Mouse (Mus musculus) embryonic facial prominence, embryonic 13.5 days (tissue): ENCODE data around the gene Trim23. TPM values are rescaled to one million over a fixed set of nuclear protein-coding genes. Genes with fewer than 3 reads are reported as not detected.
A peak's percentile ranks its signal among the peaks of the same experiment; 100 is the strongest.
"Not testable (repeated sequence)": the region's sequence is repeated elsewhere in the genome, so short reads cannot be mapped to it uniquely, and the experiment has no call there.

ENCODE experiments used
- ATAC-seq: fragments of 200-750 bp; cut with Nextera tagmentation; 2 replicates; pipeline ENCODE4 v1.8.0; 2017; ENCODE audit warnings: low read depth; ENCODE audit not compliant: insufficient number of reproducible peaks, insufficient read depth, low FRiP score, low TSS enrichment
- H3K27ac ChIP-seq: fragments of 300-500 bp; sonication (generic); 2 replicates; pipeline ENCODE4 v1.5.1; 2015; ENCODE audit warnings: moderate library complexity, mild to moderate bottlenecking, inconsistent platforms
- H3K27me3 ChIP-seq: fragments of 300-500 bp; sonication (generic); 2 replicates; pipeline ENCODE4 v1.6.1; 2015; ENCODE audit warnings: mild to moderate bottlenecking, inconsistent platforms
- H3K36me3 ChIP-seq: fragments of 300-500 bp; sonication (generic); 2 replicates; pipeline ENCODE4 v1.6.1; 2015; ENCODE audit warnings: mild to moderate bottlenecking, inconsistent platforms
- H3K4me1 ChIP-seq: fragments of 300-500 bp; sonication (generic); 2 replicates; pipeline ENCODE4 v1.6.1; 2015; ENCODE audit warnings: inconsistent platforms
- H3K4me2 ChIP-seq: fragments of 300-500 bp; sonication (generic); 2 replicates; pipeline ENCODE4 v1.6.1; 2015; ENCODE audit warnings: moderate library complexity, mild to moderate bottlenecking, inconsistent platforms
- H3K4me3 ChIP-seq: fragments of 300-500 bp; sonication (generic); 2 replicates; pipeline ENCODE4 v1.5.1; 2015; ENCODE audit warnings: mild to moderate bottlenecking, inconsistent platforms
- H3K9ac ChIP-seq: fragments of 300-500 bp; sonication (generic); 2 replicates; pipeline ENCODE4 v1.6.1; 2015; ENCODE audit warnings: mild to moderate bottlenecking, inconsistent platforms
- H3K9me3 ChIP-seq: fragments of 300-500 bp; sonication (generic); 2 replicates; pipeline ENCODE4 v1.6.1; 2016; ENCODE audit warnings: inconsistent platforms
- WGBS: fragments of 180-500 bp; shearing (Covaris S2); methylation state at CpG from one replicate; pipeline ENCODE4 v1.1.7; 2015; ENCODE audit warnings: mixed read lengths; 5-methylcytosine and 5-hydroxymethylcytosine counted together
- polyA plus RNA-seq: library from polyadenylated mRNA; unstranded; fragments of >200 nt; fragmentation: Nextera tagmentation; extraction: Ambion mirVana; gene quantifications from 2 replicates; pipeline ENCODE4 v1.2.1, GENCODE M21; 2015

Trim23 gene
- polyA plus RNA-seq, 1 experiment from 2014 or later, result 21.5 TPM

DNA sequence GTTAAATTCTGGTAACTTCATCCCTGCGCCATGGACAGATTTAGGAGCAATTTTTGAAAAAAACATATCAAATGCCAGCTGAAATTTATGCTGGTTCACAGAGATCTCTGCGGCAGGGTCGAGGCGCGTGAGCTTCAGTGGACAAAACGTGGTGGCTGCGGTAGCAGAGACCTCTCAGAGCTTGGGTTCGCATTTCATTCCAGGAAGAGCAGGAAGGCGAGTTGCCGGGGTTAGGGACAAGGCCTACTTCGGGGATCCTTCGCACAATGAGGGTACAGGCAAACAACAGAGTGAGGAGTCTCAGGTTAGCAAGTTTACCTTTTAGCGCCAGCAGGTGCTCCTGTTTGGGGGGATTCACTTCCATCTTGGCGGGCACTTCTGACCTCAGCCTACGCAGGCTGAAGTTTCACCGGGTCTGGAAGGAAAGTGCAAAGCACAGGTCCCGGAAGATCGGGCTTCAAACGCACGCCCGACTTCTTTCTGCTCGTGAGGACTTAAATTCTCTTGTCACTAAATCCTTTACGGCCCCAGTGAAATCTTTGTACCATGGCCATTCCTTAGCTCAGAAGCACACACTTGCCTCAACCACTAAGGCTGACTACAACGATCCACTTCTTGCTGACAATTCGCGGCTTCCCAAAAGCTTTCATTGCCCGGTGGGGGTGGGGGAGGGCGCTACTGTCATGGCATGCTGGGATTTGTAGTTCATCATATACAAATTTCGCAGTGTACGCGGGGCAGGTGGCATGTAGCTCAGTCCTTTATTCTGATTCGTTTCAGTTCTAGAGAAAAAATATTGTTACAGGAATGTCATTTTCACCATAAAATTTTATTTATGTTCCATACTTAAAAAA, 574 bp upstream of the Trim23 start, which contains the start of gene Trappc13:
Gene Trappc13 (minus strand): TSS at position 674 of the 854 bp plus-strand sequence.
- under 1% methylated on average over 32 of the region's 32 CpGs for WGBS
- Histone ChIP-seq H3K9ac (peak within 1 kb of the TSS; percentile 90), H3K4me3 (peak within 1 kb of the TSS; percentile 70), H3K9me3 (no peaks in the 10 kb centered on the region), H3K27me3 (no peaks in the 10 kb centered on the region), H3K36me3 (peaks cover 17% of the 10 kb centered on the region), H3K27ac (peak within 1 kb of the TSS; percentile 85), H3K4me2 (peak within 1 kb of the TSS; percentile 74), H3K4me1 (peaks cover 8% of the 10 kb centered on the region)
- ATAC-seq, result peak; percentile 87

DNA sequence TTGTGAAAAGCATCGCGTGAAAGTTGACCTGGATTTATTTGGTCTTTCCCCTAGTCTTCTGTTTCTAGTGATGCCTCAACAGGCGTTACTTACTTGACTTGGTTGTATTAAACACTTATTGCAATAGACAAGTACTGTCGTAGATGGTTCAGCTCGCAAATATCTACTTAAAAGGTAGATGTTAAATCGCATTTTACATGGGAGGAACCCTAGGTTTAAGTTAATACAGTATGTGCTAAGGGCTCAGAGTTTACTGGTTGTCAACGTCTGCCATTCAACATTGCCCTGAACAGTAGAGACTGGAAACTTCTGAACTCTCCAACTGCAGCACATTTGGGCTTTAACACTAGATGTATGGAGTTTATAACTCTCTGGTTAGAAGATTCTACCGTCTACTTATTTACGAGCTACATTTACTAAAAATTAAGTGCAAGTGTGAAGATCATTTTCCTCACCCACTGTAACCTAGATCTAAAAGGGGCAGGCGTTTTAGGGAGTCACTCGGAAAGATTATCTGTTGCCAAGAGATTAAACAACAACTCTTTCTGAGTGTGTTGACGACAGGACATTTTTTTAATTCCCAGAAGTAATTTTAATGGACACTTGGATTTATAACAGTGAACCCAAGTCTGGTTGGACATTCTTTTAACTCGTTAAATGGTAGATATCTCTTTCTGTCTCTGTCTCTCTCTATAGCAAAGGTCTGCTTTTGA, 735 bp downstream of the Trim23 start:
- ATAC-seq, result no peak
- Histone ChIP-seq H3K9me3 (no peaks in the 10 kb centered on the region), H3K4me3 (peak overlapping the region; percentile 70), H3K4me1 (peaks cover 8% of the 10 kb centered on the region), H3K4me2 (peak overlapping the region; percentile 67), H3K9ac (peak overlapping the region; percentile 90), H3K27me3 (no peaks in the 10 kb centered on the region), H3K36me3 (peaks cover 26% of the 10 kb centered on the region), H3K27ac (peak overlapping the region; percentile 81)
- WGBS, result 20% methylated on average over 13 of the region's 13 CpGs

DNA sequence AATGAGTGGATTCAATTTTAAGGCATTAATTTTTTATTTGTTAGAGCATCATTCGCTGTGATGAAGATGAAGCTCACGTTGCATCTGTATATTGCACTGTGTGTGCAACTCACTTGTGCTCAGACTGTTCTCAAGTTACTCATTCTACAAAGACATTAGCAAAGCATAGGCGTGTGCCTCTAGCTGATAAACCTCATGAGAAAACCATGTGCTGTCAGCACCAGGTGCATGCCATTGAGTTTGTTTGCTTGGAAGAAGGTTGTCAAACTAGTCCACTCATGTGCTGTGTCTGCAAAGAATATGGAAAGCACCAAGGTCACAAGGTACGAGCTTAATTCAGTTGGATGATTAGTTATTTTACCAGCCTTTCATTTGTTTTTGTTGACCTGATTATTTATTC, 8.8 kb downstream of the Trim23 start:
- no peak overlapping the region for H3K27ac ChIP-seq
- no peak overlapping the region for H3K4me3 ChIP-seq
- H3K9ac ChIP-seq, result no peak overlapping the region
- H3K27me3 ChIP-seq, result no peaks in the 10 kb centered on the region
- peaks cover 61% of the 10 kb centered on the region for H3K36me3 ChIP-seq
- 86% methylated on average over 4 of the region's 4 CpGs for WGBS
- no peaks in the 10 kb centered on the region for H3K9me3 ChIP-seq
- H3K4me1 ChIP-seq, result no peaks in the 10 kb centered on the region
- no peak overlapping the region for H3K4me2 ChIP-seq
- no peak for ATAC-seq

DNA sequence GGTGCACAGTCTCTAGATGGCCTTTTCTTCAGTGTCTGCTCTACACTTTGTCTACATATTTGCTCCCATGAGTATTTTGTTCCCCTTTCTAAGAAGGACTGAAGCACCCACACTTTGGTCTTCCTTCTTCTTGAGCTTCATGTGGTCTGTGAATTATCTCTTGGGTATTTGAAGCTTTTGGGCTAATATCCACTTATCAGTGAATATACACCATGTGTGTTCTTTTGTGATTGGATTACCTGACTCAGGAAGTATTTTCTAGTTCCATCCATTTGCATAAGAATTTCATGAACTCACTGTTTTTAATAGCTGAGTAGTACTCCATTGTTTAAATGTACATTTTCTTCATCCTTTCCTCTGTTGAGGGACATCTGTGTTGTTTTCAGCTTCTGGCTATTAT, 17.3 kb downstream of the Trim23 start:
- not testable (repeated sequence) for ATAC-seq, H3K4me3 ChIP-seq, H3K27me3 ChIP-seq, H3K4me2 ChIP-seq, H3K9ac ChIP-seq, H3K9me3 ChIP-seq, H3K4me1 ChIP-seq, H3K27ac ChIP-seq
- H3K36me3 ChIP-seq, result peaks cover 49% of the 10 kb centered on the region

DNA sequence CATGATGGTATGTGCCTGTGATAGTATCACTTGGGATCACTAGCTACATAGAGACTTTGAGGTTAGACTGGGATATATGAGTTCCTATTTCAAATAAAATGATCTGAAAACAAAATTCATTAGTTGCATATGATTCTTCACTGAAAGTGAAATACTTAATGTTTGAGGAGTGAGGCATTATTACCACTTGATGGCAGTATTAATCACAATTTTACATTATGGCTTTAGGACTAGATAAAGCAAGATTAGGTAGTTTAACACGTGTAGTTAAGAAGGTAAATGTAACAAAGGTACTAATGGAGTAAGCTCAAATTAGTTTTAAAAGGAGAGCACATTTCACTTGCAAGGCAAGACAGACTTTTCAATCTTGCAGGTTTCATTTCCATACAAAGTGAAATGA, 25.7 kb downstream of the Trim23 start:
- H3K4me3 ChIP-seq, result no peak overlapping the region
- H3K9ac ChIP-seq, result no peak overlapping the region
- no peaks in the 10 kb centered on the region for H3K4me1 ChIP-seq
- H3K27me3 ChIP-seq, result no peaks in the 10 kb centered on the region
- no peak overlapping the region for H3K4me2 ChIP-seq
- H3K9me3 ChIP-seq, result no peaks in the 10 kb centered on the region
- no peak overlapping the region for H3K27ac ChIP-seq
- H3K36me3 ChIP-seq, result peaks cover 30% of the 10 kb centered on the region
- 63% methylated on average over 1 of the region's 1 CpGs for WGBS
- no peak for ATAC-seq

DNA sequence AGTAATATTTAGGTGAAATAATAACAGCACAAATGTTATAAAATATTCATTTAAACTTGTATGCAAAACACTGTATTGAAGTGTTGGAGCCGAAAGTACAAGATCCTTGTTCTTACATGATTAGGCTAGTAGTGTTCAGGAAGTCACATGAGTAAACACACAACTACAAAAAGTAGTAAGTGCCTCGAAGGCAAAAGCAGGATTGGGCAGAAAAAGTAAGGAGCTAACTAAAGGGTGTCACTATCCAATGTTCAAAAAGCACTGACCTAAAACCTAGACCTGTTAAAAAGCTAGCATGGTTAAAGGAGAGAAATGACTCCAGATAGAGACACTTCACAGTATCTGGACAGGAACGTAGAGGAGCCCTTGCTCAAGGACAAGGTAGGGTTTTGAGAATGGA, 48.9 kb downstream of the Trim23 start:
- peak overlapping the region; percentile 85 for H3K9ac ChIP-seq
- H3K4me3 ChIP-seq, result peak overlapping the region; percentile 67
- no peaks in the 10 kb centered on the region for H3K27me3 ChIP-seq
- H3K4me1 ChIP-seq, result peaks cover 14% of the 10 kb centered on the region
- peak overlapping the region; percentile 69 for H3K4me2 ChIP-seq
- peaks cover 7% of the 10 kb centered on the region for H3K36me3 ChIP-seq
- H3K27ac ChIP-seq, result no peak overlapping the region
- H3K9me3 ChIP-seq, result no peaks in the 10 kb centered on the region
- 61% methylated on average over 3 of the region's 3 CpGs for WGBS
- no peak for ATAC-seq

DNA sequence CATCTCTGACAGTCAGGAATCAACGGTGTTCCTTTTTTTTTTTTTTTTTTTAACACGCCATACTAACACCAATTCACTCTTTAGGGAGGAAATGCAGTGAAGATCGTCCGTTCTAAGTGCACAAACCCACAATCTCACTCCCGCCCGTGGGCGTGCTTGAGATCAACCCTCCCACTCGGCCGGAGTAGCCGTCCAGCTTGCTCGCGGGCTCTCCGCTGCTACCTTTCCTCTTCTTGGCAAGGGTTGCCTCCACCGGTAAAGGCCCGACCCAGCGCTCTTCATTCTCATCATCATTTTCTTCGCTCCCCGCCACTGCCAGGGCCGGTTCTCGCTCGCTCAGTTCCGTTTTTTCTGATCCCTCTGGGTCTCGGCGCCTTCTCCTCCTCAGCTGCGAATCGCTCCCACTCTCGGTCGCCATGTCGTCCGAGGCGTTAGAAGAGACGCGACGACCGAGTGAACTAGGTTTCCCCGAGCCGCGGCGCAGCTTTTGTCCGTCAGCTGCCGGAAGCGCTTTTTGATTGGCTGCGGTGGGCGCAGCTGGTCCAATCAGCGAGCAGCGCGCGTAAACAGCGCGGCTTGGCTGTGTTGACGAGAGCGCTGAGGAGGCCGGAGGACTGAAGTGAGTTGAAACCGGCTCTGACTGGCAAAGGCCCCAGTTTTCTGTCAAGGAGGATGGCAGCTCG, 49.9 kb downstream of the Trim23 start, which contains the start of the genes Cenpk and Ppwd1:
Gene Cenpk (plus strand): TSS at position 228 of the 683 bp plus-strand sequence.
Gene Ppwd1 (minus strand): TSS at position 460 of the 683 bp plus-strand sequence.
- peak; percentile 98 for ATAC-seq
- Histone ChIP-seq H3K4me2 (peak within 1 kb of the TSS; percentile 69), H3K4me3 (peak within 1 kb of the TSS; percentile 67)

DNA sequence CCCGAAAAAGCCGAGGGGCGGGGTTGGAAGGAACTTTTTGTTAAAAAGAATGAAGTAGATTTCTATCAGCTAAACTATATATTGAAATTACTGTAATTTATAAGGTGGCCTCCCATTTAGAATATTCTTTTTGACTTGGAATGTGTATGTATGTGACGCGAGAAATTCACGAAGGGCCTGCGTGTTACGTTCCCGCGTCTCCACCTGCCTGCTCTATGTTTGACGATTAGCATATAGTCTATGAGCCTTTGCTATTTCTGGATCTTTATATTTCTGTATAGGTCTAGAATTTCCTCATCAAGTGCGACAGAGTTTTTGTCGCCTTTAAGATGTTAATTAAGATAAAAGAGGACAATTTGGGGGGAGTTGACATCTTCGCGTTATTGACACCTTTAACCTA, 50.6 kb downstream of the Trim23 start:
- Histone ChIP-seq H3K4me3 (peak overlapping the region; percentile 67), H3K27ac (peak overlapping the region; percentile 89), H3K9me3 (no peaks in the 10 kb centered on the region), H3K36me3 (peaks cover 4% of the 10 kb centered on the region), H3K4me1 (peaks cover 14% of the 10 kb centered on the region), H3K27me3 (no peaks in the 10 kb centered on the region), H3K4me2 (peak overlapping the region; percentile 69), H3K9ac (peak overlapping the region; percentile 85)
- 0 out of 2 replicates have a peak, but pooled peaks have one; percentile 11 for ATAC-seq
- WGBS, result 6% methylated on average over 15 of the region's 15 CpGs

More for the DNA sequence above, 49.9 kb downstream of the Trim23 start, which contains the start of the genes Cenpk and Ppwd1:
- peak within 1 kb of the TSS; percentile 89 for H3K27ac ChIP-seq
- H3K27me3 ChIP-seq, result no peaks in the 10 kb centered on the region
- peaks cover 4% of the 10 kb centered on the region for H3K36me3 ChIP-seq
- H3K4me1 ChIP-seq, result peaks cover 14% of the 10 kb centered on the region
- under 1% methylated on average over 55 of the region's 55 CpGs for WGBS
- H3K9ac ChIP-seq, result peak within 1 kb of the TSS; percentile 85
- H3K9me3 ChIP-seq, result no peaks in the 10 kb centered on the region

Other genes with a start within 250 kb of the Trim23 start
- gene Nln, start 69.2 kb upstream of the Trim23 start, polyA plus RNA-seq, result 13.0 and 14.6 TPM in 2 replicates
- 8.9 and 10.9 TPM in 2 replicates for gene Sgtb, start 69.1 kb upstream of the Trim23 start, polyA plus RNA-seq
- 64.5 and 67.9 TPM in 2 replicates for gene Trappc13, start 328 bp upstream of the Trim23 start, polyA plus RNA-seq
- 79.0 and 84.6 TPM in 2 replicates for gene Cenpk, start 49.8 kb downstream of the Trim23 start, polyA plus RNA-seq
- gene Ppwd1, start 50.0 kb downstream of the Trim23 start, polyA plus RNA-seq, result 17.4 and 21.7 TPM in 2 replicates
- gene Adamts6, start 109.0 kb downstream of the Trim23 start, polyA plus RNA-seq, result 3.2 and 4.9 TPM in 2 replicates